Mouse (Mus musculus): ENCODE measurements around the gene Mapk1ip1.

DNA sequence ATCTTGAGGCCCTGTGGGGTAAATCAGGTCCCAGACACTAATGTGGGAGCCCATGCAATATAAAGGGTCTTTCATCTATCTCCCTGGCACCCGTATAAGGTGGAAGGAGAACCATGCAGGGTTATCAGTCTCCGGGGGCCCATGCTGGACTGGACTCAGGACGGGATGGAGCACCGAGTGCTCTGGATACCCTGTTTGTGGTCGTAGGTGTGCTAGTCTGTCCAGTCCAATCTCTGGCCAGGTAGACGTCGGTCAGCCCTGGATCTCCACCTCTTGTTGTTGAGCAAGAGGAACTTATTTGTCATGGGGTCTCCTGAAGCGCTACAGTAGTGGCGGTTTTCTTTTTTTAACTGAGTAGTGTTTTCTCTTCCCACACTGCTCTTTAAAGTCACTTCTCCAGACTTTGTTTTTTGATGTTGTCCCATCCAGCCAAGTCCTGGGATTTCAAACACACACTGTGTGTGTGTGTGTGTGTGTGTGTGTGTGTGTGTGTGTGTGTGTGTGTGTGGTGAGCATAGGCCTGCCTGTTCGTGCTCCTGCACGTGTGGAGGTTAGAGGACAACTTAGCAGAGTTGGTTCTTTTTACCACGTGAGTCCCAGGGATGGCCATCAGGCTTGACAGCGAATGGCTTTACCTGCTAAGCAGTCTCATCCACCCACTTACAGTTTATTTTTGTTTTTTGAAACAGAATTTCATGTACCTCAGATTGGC is 1.4 kb upstream of the Mapk1ip1 start:
- TF ChIP-seq POLR2A (IDR thresholded peaks at IDR 0.05; ENCODE audit: insufficient read depth, low read depth, low read length) = no peak
- no peak for TF ChIP-seq CTCF (IDR thresholded peaks at IDR 0.05)

Measured in heart, adult 2 months (tissue).